Mouse (Mus musculus) liver, postnatal 0 days (tissue): ENCODE data around the gene Cd200r1.

ENCODE experiments used
- CTCF ChIP-seq: sonication (generic); IDR thresholded peaks from 2 replicates; pipeline ENCODE4 v1.5.1; 2016; ENCODE audit warnings: antibody characterized with exemption, low read depth
- EP300 ChIP-seq: IDR thresholded peaks from 2 replicates; pipeline ENCODE4 v1.6.1; 2016; ENCODE audit warnings: antibody characterized with exemption, low read depth, mild to moderate bottlenecking

DNA sequence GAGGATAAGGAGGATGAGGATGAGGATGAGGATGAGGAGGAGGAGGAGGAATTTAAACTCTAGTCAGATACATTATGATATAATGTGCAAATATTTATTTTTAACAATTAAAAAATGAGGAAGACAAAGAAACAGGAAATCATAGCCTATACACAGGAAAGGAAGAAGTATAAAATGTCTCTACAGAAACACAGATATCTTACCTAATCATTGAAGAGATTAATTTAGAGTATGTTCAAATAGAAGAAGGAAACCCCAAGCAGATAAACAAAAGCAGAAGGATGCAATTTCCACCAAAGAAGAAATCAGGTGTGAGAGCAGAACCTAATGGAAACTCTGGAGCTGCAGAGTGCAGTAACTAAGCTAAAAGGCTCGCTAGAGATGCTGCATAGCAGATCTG lies 52.5 kb downstream of the Cd200r1 start:
- TF ChIP-seq CTCF (no peak), EP300 (no peak)
